Mouse (Mus musculus) bone marrow, adult 2 months (tissue): ENCODE results near the gene Zfp583.

Experiments used
- CTCF ChIP-seq: fragments of 200-500 bp; IDR thresholded peaks from 2 replicates; pipeline ENCODE4 v1.5.1; 2011; ENCODE audit warnings: low read length, control low read depth; ENCODE audit not compliant: control insufficient read depth, insufficient read depth
- POLR2A ChIP-seq: fragments of 200-500 bp; IDR thresholded peaks from 2 replicates; pipeline ENCODE4 v1.6.1; 2011; ENCODE audit warnings: low read depth, mild to moderate bottlenecking, control low read depth, low read length, borderline replicate concordance; ENCODE audit not compliant: control insufficient read depth

GRCm38 (mm10) chr7:6330458-6331232 lies 440 bp downstream of the Zfp583 start:
- TF ChIP-seq POLR2A (no peak), CTCF (no peak)
